Comparison of ENCODE assay signal across 18 mouse cellular contexts in genomic region chr11:61319923-61320567, GRCm38 (mm10). TPM values are rescaled to one million over a fixed set of nuclear protein-coding genes. Genes with fewer than 3 reads are reported as not detected.
A peak's percentile ranks its signal among the peaks of the same experiment; 100 is the strongest.
DNase-seq lines count a peak whose midpoint lies in the region; ATAC-seq and TF ChIP-seq lines count a peak whose summit lies in the region.
"Had no signal": no experiment of that assay in that cellular context is flagged by ENCODE, and none has a peak within 500 bp of the region (broad histone marks: within the 10 kb centered on the region; RNA-seq: fewer than 3 reads in every experiment).

No protein-coding gene starts in this region.

- no peaks in the 10 kb centered on the region for H3K27me3 ChIP-seq in heart, embryonic 10.5 days (ENCODE audit: insufficient read depth, poor library complexity, severe bottlenecking)
- H3K27me3 ChIP-seq in liver, embryonic 14.5 days (ENCODE audit: control insufficient read depth, insufficient read depth, low read length) = no peaks in the 10 kb centered on the region
- H3K27me3 ChIP-seq in liver, embryonic 11.5 days (replicated peaks; ENCODE audit: control insufficient read depth, insufficient read depth, low read length) = no peaks in the 10 kb centered on the region
- no peaks in the 10 kb centered on the region for H3K27me3 ChIP-seq in MEL (ENCODE audit: control insufficient read depth in 1 of 2, insufficient read depth in 2 of 2, low read length in 2 of 2)
- H3K27me3 ChIP-seq in heart, postnatal 0 days (ENCODE audit: control insufficient read depth, insufficient read depth, low read length) = no peaks in the 10 kb centered on the region
- H3K27me3 ChIP-seq: forebrain, embryonic 12.5 days; hindbrain, embryonic 15.5 days had no signal

- H3K9me3 ChIP-seq in heart, embryonic 10.5 days = no peaks in the 10 kb centered on the region
- no peaks in the 10 kb centered on the region for H3K9me3 ChIP-seq in liver, embryonic 14.5 days (ENCODE audit: control insufficient read depth, low read length)
- no peaks in the 10 kb centered on the region for H3K9me3 ChIP-seq in liver, embryonic 11.5 days (ENCODE audit: control insufficient read depth, low read length)
- no peaks in the 10 kb centered on the region for H3K9me3 ChIP-seq in MEL (replicated peaks; ENCODE audit: insufficient read depth, low read length)
- no peaks in the 10 kb centered on the region for H3K9me3 ChIP-seq in heart, postnatal 0 days (replicated peaks; ENCODE audit: control insufficient read depth, low read length)
- H3K9me3 ChIP-seq: embryonic facial prominence, embryonic 15.5 days; forebrain, embryonic 12.5 days; hindbrain, embryonic 15.5 days; limb, embryonic 13.5 days had no signal

- TF ChIP-seq CTCF in liver, embryonic 14.5 days (IDR thresholded peaks at IDR 0.05; ENCODE audit: low read depth) = no peak
- no peak for TF ChIP-seq CTCF in MEL (IDR thresholded peaks at IDR 0.05 in 2 of 3, conservative IDR thresholded peaks at IDR 0.05 in 1 of 3; ENCODE audit: control insufficient read depth in 1 of 3, insufficient read depth in 1 of 3, low read depth in 2 of 3, low read length in 3 of 3, poor library complexity in 1 of 3, severe bottlenecking in 1 of 3)
- no peak for TF ChIP-seq CTCF in heart, postnatal 0 days (IDR thresholded peaks at IDR 0.05; ENCODE audit: low read depth)

- no peak for TF ChIP-seq RAD21 in MEL (IDR thresholded peaks at IDR 0.05; ENCODE audit: low read depth, low read length)

- peaks cover 25% of the 10 kb centered on the region for H3K4me1 ChIP-seq in heart, embryonic 10.5 days
- H3K4me1 ChIP-seq in liver, embryonic 14.5 days (replicated peaks; ENCODE audit: control insufficient read depth in 2 of 2, insufficient read depth in 2 of 2, low read length in 1 of 2) = peaks cover 0 to 11% of the 10 kb centered on the region in 2 experiments; a peak in 2 of 4 replicates
- H3K4me1 ChIP-seq in liver, embryonic 11.5 days (replicated peaks; ENCODE audit: control insufficient read depth, insufficient read depth, low read length) = 0 out of 2 replicates have a peak, but pooled peaks cover 2% of the 10 kb centered on the region
- peaks cover 12 to 16% of the 10 kb centered on the region in 2 experiments for H3K4me1 ChIP-seq in MEL (ENCODE audit: control insufficient read depth in 1 of 2, insufficient read depth in 2 of 2, low read length in 2 of 2)
- H3K4me1 ChIP-seq in heart, postnatal 0 days (ENCODE audit: control insufficient read depth, insufficient read depth) = 0 out of 2 replicates have a peak, but pooled peaks cover 11% of the 10 kb centered on the region
- H3K4me1 ChIP-seq: embryonic facial prominence, embryonic 15.5 days; forebrain, embryonic 12.5 days; hindbrain, embryonic 15.5 days had no signal

- 47% methylated on average over 3 of the region's 3 CpGs for WGBS in heart, embryonic 10.5 days
- WGBS in liver, embryonic 14.5 days (ENCODE audit: insufficient replicate concordance) = 42% methylated on average over 3 of the region's 3 CpGs
- WGBS in liver, embryonic 11.5 days = 70% methylated on average over 3 of the region's 3 CpGs
- 39% methylated on average over 3 of the region's 3 CpGs for WGBS in heart, postnatal 0 days

- peak in 1 of 2 experiments; percentile 58; a peak in 2 of 4 replicates for TF ChIP-seq POLR2A in MEL (IDR thresholded peaks at IDR 0.05; ENCODE audit: control insufficient read depth in 1 of 2, insufficient read depth in 1 of 2, low read depth in 1 of 2, low read length in 2 of 2, poor library complexity in 1 of 2)

- no peak overlapping the region for H3K9ac ChIP-seq in liver, embryonic 14.5 days (replicated peaks)
- no peak overlapping the region for H3K9ac ChIP-seq in liver, embryonic 11.5 days (ENCODE audit: low read depth, low read length)
- peak overlapping the region; percentile 20; the same call in 1 of the 2 replicates for H3K9ac ChIP-seq in MEL (ENCODE audit: control insufficient read depth, low read depth, low read length, poor library complexity, severe bottlenecking)
- H3K9ac ChIP-seq in heart, postnatal 0 days (replicated peaks; ENCODE audit: low read depth, low read length) = no peak overlapping the region
- H3K9ac ChIP-seq: embryonic facial prominence, embryonic 15.5 days; forebrain, embryonic 12.5 days; hindbrain, embryonic 15.5 days; limb, embryonic 13.5 days had no signal

- no peak for DNase-seq in heart, embryonic 10.5 days (ENCODE audit: low spot score)
- no peak for DNase-seq in heart, postnatal 36 days
- DNase-seq in liver, embryonic 14.5 days (ENCODE audit: low read depth in 3 of 3, low spot score in 3 of 3) = no peak
- no peak for DNase-seq in liver, embryonic 11.5 days (ENCODE audit: low spot score)
- DNase-seq in MEL (ENCODE audit: low read depth, low spot score) = peak; percentile 96
- peak; percentile 45 for DNase-seq in heart, postnatal 0 days (ENCODE audit: low spot score)
- DNase-seq in cerebellum, postnatal 36 days = no peak
- DNase-seq in right cerebral cortex, postnatal 4 days = no peak
- DNase-seq: adrenal gland, adult 2 months; cerebellum, adult 11 months; thymus, adult 18-20 months had no signal

- no peaks in the 10 kb centered on the region for H3K36me3 ChIP-seq in heart, embryonic 10.5 days
- no peaks in the 10 kb centered on the region for H3K36me3 ChIP-seq in liver, embryonic 14.5 days (replicated peaks; ENCODE audit: control insufficient read depth, insufficient read depth, low read depth)
- H3K36me3 ChIP-seq in liver, embryonic 11.5 days (ENCODE audit: control insufficient read depth, insufficient read depth, low read length) = no peaks in the 10 kb centered on the region
- H3K36me3 ChIP-seq in MEL (ENCODE audit: control insufficient read depth in 1 of 2, insufficient read depth in 2 of 2, low read length in 2 of 2) = peaks cover 0 to 11% of the 10 kb centered on the region in 2 experiments; a peak in 2 of 4 replicates
- no peaks in the 10 kb centered on the region for H3K36me3 ChIP-seq in heart, postnatal 0 days (replicated peaks; ENCODE audit: control insufficient read depth, insufficient read depth, low read length)
- H3K36me3 ChIP-seq: embryonic facial prominence, embryonic 15.5 days; forebrain, embryonic 12.5 days; hindbrain, embryonic 15.5 days; limb, embryonic 13.5 days had no signal

- intact Hi-C loops in heart, postnatal 36 days (cut with DNase I) = no loop called here

- ATAC-seq in liver, embryonic 14.5 days (ENCODE audit: insufficient read depth) = peak; percentile 31; the same call in 1 of the 2 replicates
- ATAC-seq in liver, embryonic 11.5 days (replicated peaks; ENCODE audit: low FRiP score) = no peak
- ATAC-seq in heart, postnatal 0 days (ENCODE audit: insufficient read depth, low read depth) = peak; percentile 36

- peak overlapping the region; percentile 27; the same call in 1 of the 2 replicates for H3K4me3 ChIP-seq in heart, embryonic 10.5 days
- H3K4me3 ChIP-seq in liver, embryonic 14.5 days (ENCODE audit: insufficient read depth in 1 of 2, low read depth in 2 of 2, low read length in 2 of 2) = no peak overlapping the region
- H3K4me3 ChIP-seq in liver, embryonic 11.5 days (ENCODE audit: low read depth, low read length) = no peak overlapping the region
- peak overlapping the region; percentile 15 to 65; a peak in 3 of 4 replicates for H3K4me3 ChIP-seq in MEL (ENCODE audit: control insufficient read depth in 1 of 2, insufficient read depth in 1 of 2, low read depth in 2 of 2, low read length in 2 of 2)
- no peak overlapping the region for H3K4me3 ChIP-seq in heart, postnatal 0 days (ENCODE audit: low read depth, low read length)
- H3K4me3 ChIP-seq: embryonic facial prominence, embryonic 15.5 days; forebrain, embryonic 12.5 days; hindbrain, embryonic 15.5 days; limb, embryonic 13.5 days had no signal

- no peaks in the 10 kb centered on the region for H3K79me2 ChIP-seq in MEL (ENCODE audit: control insufficient read depth, insufficient read depth, low read length, poor library complexity)

- H3K4me2 ChIP-seq in liver, embryonic 14.5 days (ENCODE audit: low read depth) = no peak overlapping the region
- H3K4me2 ChIP-seq in liver, embryonic 11.5 days = no peak overlapping the region
- peak overlapping the region; percentile 13 for H3K4me2 ChIP-seq in heart, postnatal 0 days (ENCODE audit: low read depth, low read length)
- H3K4me2 ChIP-seq: embryonic facial prominence, embryonic 15.5 days; forebrain, embryonic 12.5 days; hindbrain, embryonic 15.5 days; limb, embryonic 13.5 days had no signal

- TF ChIP-seq EP300 in liver, embryonic 14.5 days (IDR thresholded peaks at IDR 0.05; ENCODE audit: low read depth) = no peak
- peak in 1 of 2 experiments; percentile 74; a peak in 3 of 4 replicates for TF ChIP-seq EP300 in MEL (IDR thresholded peaks at IDR 0.05; ENCODE audit: low read depth in 1 of 2, low read length in 2 of 2)
- TF ChIP-seq EP300 in heart, postnatal 0 days (IDR thresholded peaks at IDR 0.05; ENCODE audit: low read depth) = no peak

- peak overlapping the region; percentile 84 for H3K27ac ChIP-seq in heart, embryonic 10.5 days
- H3K27ac ChIP-seq in liver, embryonic 14.5 days = no peak overlapping the region
- H3K27ac ChIP-seq in liver, embryonic 11.5 days (ENCODE audit: low read depth, low read length) = no peak overlapping the region
- H3K27ac ChIP-seq in MEL (ENCODE audit: control insufficient read depth, low read depth, low read length) = peak overlapping the region; percentile 64
- peak overlapping the region; percentile 63 for H3K27ac ChIP-seq in heart, postnatal 0 days (ENCODE audit: low read depth)
- H3K27ac ChIP-seq: embryonic facial prominence, embryonic 15.5 days; forebrain, embryonic 12.5 days; hindbrain, embryonic 15.5 days; limb, embryonic 13.5 days had no signal

RNA-seq across cellular contexts. Expression of gene Slc47a2, which starts 22.6 kb away (rescaled TPM):
- polyA plus RNA-seq in heart, embryonic 10.5 days (2016; fragmentation: Nextera tagmentation; extraction: Ambion mirVana) = 0.20 TPM in 1 of 2 replicates, not detected in the other
- total RNA-seq in heart, postnatal 36 days (2021) = not detected
- polyA plus RNA-seq in liver, embryonic 14.5 days (2012; rRNA removed) = 0.12 and 0.21 TPM in 2 replicates
- 0.10 TPM in 1 of 2 replicates, not detected in the other for polyA plus RNA-seq in liver, embryonic 14.5 days (2014; fragmentation: Nextera tagmentation; extraction: Ambion mirVana)
- polyA plus RNA-seq in liver, embryonic 11.5 days (2014; fragmentation: Nextera tagmentation; extraction: Ambion mirVana) = 0.07 TPM in 1 of 2 replicates, not detected in the other
- total RNA-seq in MEL (2012; rRNA removed) = 0.10 and 0.15 TPM in 2 replicates
- polyA plus RNA-seq in MEL (2012; ENCODE audit: insufficient read depth in 1 of 2, insufficient read length in 2 of 2, low read depth in 1 of 2, low replicate concordance in 2 of 2, missing spikeins in 1 of 2) = under 1 TPM in 1 of 2 experiments, not detected in 1; 0.25 TPM
- total RNA-seq in heart, postnatal 0 days (2014; rRNA removed; ENCODE audit: low replicate concordance) = not detected in 2 replicates
- 0.04 and 0.14 TPM in 2 replicates for polyA plus RNA-seq in heart, postnatal 0 days (2015; fragmentation: Nextera tagmentation; extraction: Ambion mirVana)
- total RNA-seq: adrenal gland, adult 2 months; megakaryocyte, adult 5-6 weeks had no signal
- polyA plus RNA-seq: C2C12; forebrain, embryonic 12.5 days; hindbrain, embryonic 15.5 days; neural tube, embryonic 14.5 days had no signal

RNA-seq across cellular contexts. Expression of gene Aldh3a2, which starts 52.8 kb away (rescaled TPM):
- polyA plus RNA-seq in heart, embryonic 10.5 days (2016; fragmentation: Nextera tagmentation; extraction: Ambion mirVana) = 26.3 and 29.1 TPM in 2 replicates
- 10 to 100 TPM; 35.3 to 41.7 TPM for total RNA-seq in heart, postnatal 36 days (2021)
- 19.0 and 22.9 TPM in 2 replicates for polyA plus RNA-seq in liver, embryonic 14.5 days (2012; rRNA removed)
- polyA plus RNA-seq in liver, embryonic 14.5 days (2014; fragmentation: Nextera tagmentation; extraction: Ambion mirVana) = 28.0 and 30.2 TPM in 2 replicates
- polyA plus RNA-seq in liver, embryonic 11.5 days (2014; fragmentation: Nextera tagmentation; extraction: Ambion mirVana) = 23.8 and 28.3 TPM in 2 replicates
- total RNA-seq in MEL (2012; rRNA removed) = 9.6 and 11.0 TPM in 2 replicates
- 10 to 100 TPM in 1 of 2 experiments, not detected in 1; 15.0 TPM for polyA plus RNA-seq in MEL (2012; ENCODE audit: insufficient read depth in 1 of 2, insufficient read length in 2 of 2, low read depth in 1 of 2, low replicate concordance in 2 of 2, missing spikeins in 1 of 2)
- total RNA-seq in heart, postnatal 0 days (2014; rRNA removed; ENCODE audit: low replicate concordance) = 36.0 and 48.9 TPM in 2 replicates
- 28.6 and 29.1 TPM in 2 replicates for polyA plus RNA-seq in heart, postnatal 0 days (2015; fragmentation: Nextera tagmentation; extraction: Ambion mirVana)

RNA-seq across cellular contexts. Expression of gene Slc47a1, which starts 58.1 kb away (rescaled TPM):
- 11.3 and 27.9 TPM in 2 replicates for polyA plus RNA-seq in heart, embryonic 10.5 days (2016; fragmentation: Nextera tagmentation; extraction: Ambion mirVana)
- total RNA-seq in heart, postnatal 36 days (2021) = 10 to 100 TPM; 28.5 to 30.5 TPM
- 5.8 and 6.2 TPM in 2 replicates for polyA plus RNA-seq in liver, embryonic 14.5 days (2012; rRNA removed)
- 7.5 and 8.6 TPM in 2 replicates for polyA plus RNA-seq in liver, embryonic 14.5 days (2014; fragmentation: Nextera tagmentation; extraction: Ambion mirVana)
- polyA plus RNA-seq in liver, embryonic 11.5 days (2014; fragmentation: Nextera tagmentation; extraction: Ambion mirVana) = 1.4 TPM in 2 replicates
- 0.04 TPM in 1 of 2 replicates, not detected in the other for total RNA-seq in MEL (2012; rRNA removed)
- polyA plus RNA-seq in MEL (2012; ENCODE audit: insufficient read depth in 1 of 2, insufficient read length in 2 of 2, low read depth in 1 of 2, low replicate concordance in 2 of 2, missing spikeins in 1 of 2) = not detected
- 34.7 and 49.4 TPM in 2 replicates for total RNA-seq in heart, postnatal 0 days (2014; rRNA removed; ENCODE audit: low replicate concordance)
- polyA plus RNA-seq in heart, postnatal 0 days (2015; fragmentation: Nextera tagmentation; extraction: Ambion mirVana) = 31.2 and 31.5 TPM in 2 replicates
- total RNA-seq: megakaryocyte, adult 5-6 weeks had no signal
- polyA plus RNA-seq: forebrain, embryonic 12.5 days; neural tube, embryonic 14.5 days had no signal

Comparison
In these comparisons a context has a peak if more than half of its experiments do, and no peak if none do; other contexts are left out.
1. DNase-seq: peak in MEL (single experiment) and heart, postnatal 0 days (single experiment); none in heart, embryonic 10.5 days (single experiment), heart, postnatal 36 days (0 of 2), liver, embryonic 14.5 days (0 of 3), liver, embryonic 11.5 days (single experiment), cerebellum, postnatal 36 days (0 of 2) and right cerebral cortex, postnatal 4 days (single experiment).
2. H3K4me3 ChIP-seq: peak in heart, embryonic 10.5 days (single experiment) and MEL (2 of 2); none in liver, embryonic 14.5 days (0 of 2), liver, embryonic 11.5 days (single experiment) and heart, postnatal 0 days (single experiment).
3. H3K27ac ChIP-seq: peak in heart, embryonic 10.5 days (single experiment), MEL (single experiment) and heart, postnatal 0 days (single experiment); none in liver, embryonic 14.5 days (single experiment) and liver, embryonic 11.5 days (single experiment).